Mouse (Mus musculus) layer of hippocampus, adult 9-11 months (tissue): ENCODE measurements around the gene Copz2.
A peak's percentile ranks its signal among the peaks of the same experiment; 100 is the strongest.

Experiments used
- DNase-seq: peaks from one replicate; pipeline ENCODE4 v3.0.0; 2022

The Copz2 gene

DNA sequence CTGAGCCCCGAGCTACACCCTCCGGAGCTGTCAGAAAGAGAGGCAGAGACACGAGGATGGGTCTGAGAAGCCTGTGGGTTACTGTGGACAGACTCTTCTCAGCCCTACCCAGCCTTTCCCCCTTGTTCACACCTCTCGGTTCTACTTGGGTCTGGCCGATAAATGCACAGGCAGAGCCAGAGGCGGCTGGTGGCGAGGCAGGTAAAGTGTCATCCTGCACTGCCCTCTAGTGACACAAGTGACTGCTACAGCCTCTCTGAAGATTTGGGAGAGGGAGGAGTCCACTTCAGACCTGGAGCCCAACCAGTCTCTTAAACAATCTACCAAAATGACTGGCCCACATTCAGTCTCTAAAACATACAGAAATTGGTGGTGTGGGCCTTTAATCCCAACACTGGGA lies 60.3 kb downstream of the Copz2 start:
- peak; percentile 81 for DNase-seq
